Mouse (Mus musculus) lung, embryonic 14.5 days (tissue): ENCODE measurements around the gene Smg6. TPM values are rescaled to one million over a fixed set of nuclear protein-coding genes. Genes with fewer than 3 reads are reported as not detected.

Experiments
- ATAC-seq: fragments of 200-750 bp; cut with Nextera tagmentation; 2 replicates; pipeline ENCODE4 v1.8.0; 2017; ENCODE audit warnings: mild to moderate bottlenecking, moderate TSS enrichment, moderate library complexity; ENCODE audit not compliant: insufficient read depth
- DNase-seq: peaks from one replicate; pipeline ENCODE4 v3.0.0-alpha.2; 2015
- H3K27ac ChIP-seq: fragments of 300-500 bp; sonication (generic); 2 replicates; pipeline ENCODE4 v1.5.1; 2014; ENCODE audit warnings: low read depth, mild to moderate bottlenecking, moderate library complexity
- H3K27me3 ChIP-seq: fragments of 300-500 bp; sonication (generic); 2 replicates; pipeline ENCODE4 v1.6.1; 2014; ENCODE audit warnings: low read length, control low read depth; ENCODE audit not compliant: insufficient read depth
- H3K36me3 ChIP-seq: fragments of 300-500 bp; sonication (generic); 2 replicates; pipeline ENCODE4 v1.6.1; 2014; ENCODE audit warnings: control low read depth; ENCODE audit not compliant: insufficient read depth
- H3K4me1 ChIP-seq: fragments of 300-500 bp; sonication (generic); 2 replicates; pipeline ENCODE4 v1.6.1; 2014; ENCODE audit warnings: antibody characterized with exemption, control low read depth; ENCODE audit not compliant: insufficient read depth
- H3K4me2 ChIP-seq: fragments of 300-500 bp; sonication (generic); 2 replicates; pipeline ENCODE4 v1.6.1; 2014; ENCODE audit warnings: mild to moderate bottlenecking
- H3K4me3 ChIP-seq: fragments of 300-500 bp; sonication (generic); 2 replicates; pipeline ENCODE4 v1.5.1; 2014; ENCODE audit warnings: low read depth, low read length
- H3K9ac ChIP-seq: fragments of 300-500 bp; sonication (generic); 2 replicates; pipeline ENCODE4 v1.6.1; 2014
- H3K9me3 ChIP-seq: fragments of 300-500 bp; sonication (generic); 2 replicates; pipeline ENCODE4 v1.6.1; 2016; ENCODE audit warnings: low read depth, low read length, control low read depth
- CTCF ChIP-seq: IDR thresholded peaks from 2 replicates; pipeline ENCODE4 v1.5.1; 2016; ENCODE audit warnings: antibody characterized with exemption, low read depth
- WGBS: fragments of 180-500 bp; shearing (Covaris S2); extraction: QIAGEN DNeasy Blood & Tissue Kit; methylation state at CpG from one replicate; pipeline ENCODE4 v1.1.7; 2014; 5-methylcytosine and 5-hydroxymethylcytosine counted together
- polyA plus RNA-seq: library from polyadenylated mRNA; unstranded; fragments of >200 nt; fragmentation: Nextera tagmentation; extraction: Ambion mirVana; gene quantifications from 2 replicates; pipeline ENCODE4 v1.2.1, GENCODE M21; 2014

Smg6 gene
- polyA plus RNA-seq, 1 experiment from 2014 or later = 16.4 TPM

- Histone ChIP-seq H3K4me3 (no peak overlapping the region), H3K9ac (no peak overlapping the region), H3K36me3 (peaks cover 26% of the 10 kb centered on the region), H3K27me3 (no peaks in the 10 kb centered on the region), H3K27ac (peak overlapping the region; percentile 75; the same call in 1 of the 2 replicates), H3K9me3 (no peaks in the 10 kb centered on the region), H3K4me2 (no peak overlapping the region), H3K4me1 (peaks cover 28% of the 10 kb centered on the region)
- DNase-seq = no peak
- TF ChIP-seq CTCF = no peak
- WGBS = 58% methylated on average over 3 of the region's 3 CpGs
- no peak for ATAC-seq
Measured at GRCm38 (mm10) chr11:75141038-75141437, 215.4 kb downstream of the Smg6 start.

- Histone ChIP-seq H3K4me1 (peaks cover 30% of the 10 kb centered on the region), H3K27me3 (no peaks in the 10 kb centered on the region), H3K4me3 (no peak overlapping the region), H3K4me2 (no peak overlapping the region), H3K36me3 (peaks cover 26% of the 10 kb centered on the region), H3K9me3 (no peaks in the 10 kb centered on the region), H3K27ac (peak overlapping the region; percentile 75), H3K9ac (no peak overlapping the region)
- DNase-seq (peak; percentile 76), ATAC-seq (peak; percentile 79)
- TF ChIP-seq CTCF = no peak
- 26% methylated on average over 1 of the region's 1 CpGs for WGBS
Measured at GRCm38 (mm10) chr11:75141913-75142312, 216.3 kb downstream of the Smg6 start.

- peaks cover 29% of the 10 kb centered on the region for H3K36me3 ChIP-seq
- no peak for TF ChIP-seq CTCF
- no peaks in the 10 kb centered on the region for H3K27me3 ChIP-seq
- ATAC-seq = no peak
- no peak for DNase-seq
- H3K4me1 ChIP-seq = peaks cover 37% of the 10 kb centered on the region
- peak overlapping the region; percentile 75; the same call in 1 of the 2 replicates for H3K27ac ChIP-seq
- no peak overlapping the region for H3K4me2 ChIP-seq
- no peak overlapping the region for H3K4me3 ChIP-seq
- WGBS = 81% methylated on average over 4 of the region's 4 CpGs
- no peak overlapping the region for H3K9ac ChIP-seq
- no peaks in the 10 kb centered on the region for H3K9me3 ChIP-seq
Measured at GRCm38 (mm10) chr11:75142749-75143148, 217.1 kb downstream of the Smg6 start.

- H3K4me2 ChIP-seq = no peak overlapping the region
- no peaks in the 10 kb centered on the region for H3K27me3 ChIP-seq
- 73% methylated on average over 2 of the region's 2 CpGs for WGBS
- no peak for TF ChIP-seq CTCF
- no peak for DNase-seq
- H3K4me1 ChIP-seq = peaks cover 20% of the 10 kb centered on the region
- H3K9me3 ChIP-seq = no peaks in the 10 kb centered on the region
- no peak for ATAC-seq
- H3K9ac ChIP-seq = no peak overlapping the region
- peaks cover 36% of the 10 kb centered on the region for H3K36me3 ChIP-seq
- no peak overlapping the region for H3K27ac ChIP-seq
- H3K4me3 ChIP-seq = no peak overlapping the region
Measured at GRCm38 (mm10) chr11:75145841-75146240, 220.2 kb downstream of the Smg6 start.

GRCm38 (mm10) chr11:75147106-75147845 lies 221.7 kb downstream of the Smg6 start:
- peak; percentile 70 for DNase-seq
- H3K36me3 ChIP-seq = peaks cover 38% of the 10 kb centered on the region
- peak overlapping the region; percentile 86 for H3K27ac ChIP-seq
- H3K27me3 ChIP-seq = no peaks in the 10 kb centered on the region
- H3K9me3 ChIP-seq = no peaks in the 10 kb centered on the region
- peak overlapping the region; percentile 3; the same call in 1 of the 2 replicates for H3K4me2 ChIP-seq
- no peak overlapping the region for H3K4me3 ChIP-seq
- TF ChIP-seq CTCF = no peak
- 23% methylated on average over 11 of the region's 11 CpGs for WGBS
- H3K9ac ChIP-seq = no peak overlapping the region; the same call in 1 of the 2 replicates
- ATAC-seq = peak; percentile 71
- peaks cover 12% of the 10 kb centered on the region for H3K4me1 ChIP-seq

- peaks cover 17% of the 10 kb centered on the region for H3K4me1 ChIP-seq
- no peak for TF ChIP-seq CTCF
- ATAC-seq = peak; percentile 64; the same call in 1 of the 2 replicates
- no peak overlapping the region for H3K4me3 ChIP-seq
- no peaks in the 10 kb centered on the region for H3K9me3 ChIP-seq
- peaks cover 38% of the 10 kb centered on the region for H3K36me3 ChIP-seq
- no peaks in the 10 kb centered on the region for H3K27me3 ChIP-seq
- H3K4me2 ChIP-seq = no peak overlapping the region
- peak; percentile 54 for DNase-seq
- no peak overlapping the region for H3K9ac ChIP-seq
- peak overlapping the region; percentile 86 for H3K27ac ChIP-seq
- 21% methylated on average over 3 of the region's 3 CpGs for whole genome bisulfite sequencing
Measured at GRCm38 (mm10) chr11:75147846-75148168, 222.2 kb downstream of the Smg6 start.

GRCm38 (mm10) chr11:75148332-75149035 lies 222.9 kb downstream of the Smg6 start:
- WGBS = 78% methylated on average over 8 of the region's 11 CpGs
- peak; percentile 34 for DNase-seq
- no peaks in the 10 kb centered on the region for H3K27me3 ChIP-seq
- H3K27ac ChIP-seq = peak overlapping the region; percentile 86
- no peak; the same call in 1 of the 2 replicates for ATAC-seq
- H3K4me2 ChIP-seq = no peak overlapping the region
- no peak overlapping the region for H3K9ac ChIP-seq
- no peaks in the 10 kb centered on the region for H3K9me3 ChIP-seq
- no peak overlapping the region for H3K4me3 ChIP-seq
- H3K4me1 ChIP-seq = peaks cover 22% of the 10 kb centered on the region
- TF ChIP-seq CTCF = no peak
- H3K36me3 ChIP-seq = peaks cover 33% of the 10 kb centered on the region
